12 mouse cellular contexts compared by ENCODE assay signal in genomic region chr10:29432935-29433453, GRCm38 (mm10).
"Had no signal": no experiment of that assay in that cellular context is flagged by ENCODE, and none has a peak within 500 bp of the region (broad histone marks: within the 10 kb centered on the region; RNA-seq: fewer than 3 reads in every experiment).

No protein-coding gene starts in this region.

- H3K4me3 ChIP-seq: limb, embryonic 12.5 days; liver, embryonic 13.5 days; lung, embryonic 15.5 days; midbrain, embryonic 13.5 days; stomach, embryonic 15.5 days had no signal

- DNase-seq: kidney, adult 9 months; kidney, postnatal 36 days; liver; liver, embryonic 13.5 days; liver, postnatal 0 days; thymus, adult 2 months; thymus, postnatal 25 days had no signal

- H3K27ac ChIP-seq: kidney, postnatal 0 days; limb, embryonic 12.5 days; liver, embryonic 13.5 days; lung, embryonic 15.5 days; midbrain, embryonic 13.5 days; stomach, embryonic 15.5 days had no signal
